Mouse (Mus musculus) right cerebral cortex, adult 2 months (tissue): Measurements from ENCODE around the gene Krt86.
"Not testable (repeated sequence)": the region's sequence is repeated elsewhere in the genome, so short reads cannot be mapped to it uniquely, and the experiment has no call there.

ENCODE experiments used
- DNase-seq, 2 experiments: peaks; one replicate each; pipeline ENCODE4 v3.0.0; 2021 to 2022; ENCODE audit warnings: low spot score in 2 of 2

Krt86 gene

GRCm38 (mm10) chr15:101492718-101493117 is 19.4 kb downstream of the Krt86 start:
- no peak for DNase-seq

- DNase-seq: no peak
Measured at GRCm38 (mm10) chr15:101493713-101494112, 20.4 kb downstream of the Krt86 start.

GRCm38 (mm10) chr15:101494203-101494602 is 20.9 kb downstream of the Krt86 start:
- DNase-seq: no peak

- DNase-seq: no peak
Measured at GRCm38 (mm10) chr15:101495266-101495665, 22.0 kb downstream of the Krt86 start.

- DNase-seq: peak in 1 of 2 experiments; percentile 23
Measured at GRCm38 (mm10) chr15:101497181-101497580, 23.9 kb downstream of the Krt86 start.

- no peak for DNase-seq
Measured at GRCm38 (mm10) chr15:101506896-101507758, 33.8 kb downstream of the Krt86 start.

- DNase-seq: no peak
Measured at GRCm38 (mm10) chr15:101508247-101508646, 35.0 kb downstream of the Krt86 start.

GRCm38 (mm10) chr15:101517161-101517560 is 43.9 kb downstream of the Krt86 start, which contains the start of gene Gm49425:
Gene Gm49425, minus strand, starts transcription at chr15:101517261.
- not testable (repeated sequence) for DNase-seq

GRCm38 (mm10) chr15:101519792-101520191 is 46.5 kb downstream of the Krt86 start:
- peak; percentile 85 to 87 for DNase-seq

- no peak for DNase-seq
Measured at GRCm38 (mm10) chr15:101522556-101523232, 49.4 kb downstream of the Krt86 start.
